8 mouse cellular contexts compared by ENCODE assay signal in the genomic region with DNA sequence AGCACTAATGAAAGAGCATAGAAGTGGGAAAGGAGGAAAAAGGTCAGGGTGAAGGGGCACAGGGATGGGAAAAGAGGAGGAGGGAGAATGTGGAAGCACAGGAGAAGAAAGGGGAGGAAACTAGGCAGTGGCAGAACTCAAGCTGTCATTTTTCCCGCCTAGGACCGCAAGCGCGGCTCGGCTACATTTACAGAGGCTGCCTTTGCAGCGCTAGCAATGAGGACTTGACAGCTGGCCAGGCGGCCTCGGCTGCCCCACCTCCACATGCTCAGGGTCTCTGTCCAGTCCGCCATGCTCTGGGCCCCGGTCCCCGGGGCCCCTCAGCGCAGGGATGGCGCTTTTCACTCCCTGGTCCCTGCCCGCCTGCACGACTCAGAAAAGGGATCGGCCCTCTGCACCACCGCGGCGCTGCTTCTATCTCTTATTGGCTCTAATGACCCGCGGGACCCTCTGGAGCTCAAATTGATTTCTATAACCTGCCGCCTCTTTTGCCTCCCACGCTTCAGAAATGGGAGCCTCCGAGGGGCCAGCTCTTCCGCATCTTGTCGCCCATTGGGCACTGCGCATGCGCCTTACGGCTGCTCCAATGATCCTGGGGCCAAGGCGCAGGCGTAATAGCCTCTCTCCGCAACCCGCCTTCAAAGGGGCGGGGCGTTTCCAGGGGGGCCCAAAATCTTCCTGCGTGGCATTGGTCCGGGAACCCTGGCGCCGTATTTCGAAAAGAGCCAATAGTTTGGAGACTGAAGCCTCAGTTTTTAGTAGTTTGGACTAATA. TPM values are rescaled to one million over a fixed set of nuclear protein-coding genes. Genes with fewer than 3 reads are reported as not detected.
DNase-seq lines count a peak whose midpoint lies in the region; ATAC-seq lines count a peak whose summit lies in the region.

Fam122b (minus strand) TSS at position 517 of the 774 bp plus-strand sequence.

- H3K4me1 ChIP-seq in forebrain, embryonic 10.5 days: peaks cover 15% of the 10 kb centered on the region
- peaks cover 7% of the 10 kb centered on the region; the same call in 1 of the 2 replicates for H3K4me1 ChIP-seq in heart, embryonic 16.5 days (ENCODE audit: control insufficient read depth, insufficient read depth, low read length)
- H3K4me1 ChIP-seq in liver, embryonic 15.5 days (replicated peaks): peaks cover 14% of the 10 kb centered on the region
- no peaks in the 10 kb centered on the region for H3K4me1 ChIP-seq in neural tube, embryonic 12.5 days

- H3K4me3 ChIP-seq in forebrain, embryonic 10.5 days: peak within 1 kb of the TSS; percentile 65
- peak within 1 kb of the TSS; percentile 71 for H3K4me3 ChIP-seq in heart, embryonic 16.5 days (ENCODE audit: low read length)
- peak within 1 kb of the TSS; percentile 75 for H3K4me3 ChIP-seq in liver, embryonic 15.5 days (replicated peaks)
- peak within 1 kb of the TSS; percentile 52 for H3K4me3 ChIP-seq in neural tube, embryonic 12.5 days

- ATAC-seq in CD4-positive, CD25-positive, alpha-beta regulatory T cell, adult 4 months: peak; percentile 95
- ATAC-seq in heart, embryonic 16.5 days (replicated peaks; ENCODE audit: extremely low read depth, insufficient read depth, low FRiP score): peak; percentile 83
- ATAC-seq in liver, embryonic 15.5 days (ENCODE audit: insufficient read depth): peak; percentile 78
- peak; percentile 86 for ATAC-seq in neural tube, embryonic 12.5 days (ENCODE audit: low FRiP score, low read depth)

- 20% methylated on average over 40 of the region's 40 CpGs for WGBS in forebrain, embryonic 10.5 days
- WGBS in heart, embryonic 16.5 days: 16% methylated on average over 40 of the region's 40 CpGs
- WGBS in liver, embryonic 15.5 days (ENCODE audit: insufficient replicate concordance): 13% methylated on average over 40 of the region's 40 CpGs
- 22% methylated on average over 39 of the region's 40 CpGs for WGBS in neural tube, embryonic 12.5 days

- peak within 1 kb of the TSS; percentile 89 for H3K27ac ChIP-seq in forebrain, embryonic 10.5 days
- H3K27ac ChIP-seq in heart, embryonic 16.5 days (ENCODE audit: low read length): peak within 1 kb of the TSS; percentile 83
- H3K27ac ChIP-seq in liver, embryonic 15.5 days (replicated peaks): peak within 1 kb of the TSS; percentile 66
- H3K27ac ChIP-seq in neural tube, embryonic 12.5 days: 0 out of 2 replicates have a peak within 1 kb of the TSS, but pooled peaks have one; percentile 42

- no peaks in the 10 kb centered on the region for H3K9me3 ChIP-seq in forebrain, embryonic 10.5 days
- H3K9me3 ChIP-seq in heart, embryonic 16.5 days (replicated peaks; ENCODE audit: control insufficient read depth, low read length): no peaks in the 10 kb centered on the region
- H3K9me3 ChIP-seq in liver, embryonic 15.5 days (replicated peaks): no peaks in the 10 kb centered on the region
- H3K9me3 ChIP-seq in neural tube, embryonic 12.5 days: no peaks in the 10 kb centered on the region

- no peaks in the 10 kb centered on the region for H3K27me3 ChIP-seq in forebrain, embryonic 10.5 days (ENCODE audit: poor library complexity, severe bottlenecking)
- no peaks in the 10 kb centered on the region for H3K27me3 ChIP-seq in heart, embryonic 16.5 days (ENCODE audit: control insufficient read depth, insufficient read depth, low read length)
- no peaks in the 10 kb centered on the region for H3K27me3 ChIP-seq in liver, embryonic 15.5 days
- no peaks in the 10 kb centered on the region for H3K27me3 ChIP-seq in neural tube, embryonic 12.5 days (replicated peaks)

- peak within 1 kb of the TSS; percentile 72 for H3K9ac ChIP-seq in heart, embryonic 16.5 days (ENCODE audit: low read length)
- peak within 1 kb of the TSS; percentile 69 for H3K9ac ChIP-seq in liver, embryonic 15.5 days
- H3K9ac ChIP-seq in neural tube, embryonic 12.5 days: peak within 1 kb of the TSS; percentile 57

- peak; percentile 84 for DNase-seq in c-Kit-negative CD71-positive TER-119-positive erythroid progenitor cells, embryonic 14.5 days (ENCODE audit: low read depth, low spot score)
- DNase-seq in forebrain, embryonic 10.5 days (ENCODE audit: extremely low spot score, low spot score): peak; percentile 84
- peak; percentile 91 to 94 for DNase-seq in kidney, postnatal 36 days
- peak; percentile 64 for DNase-seq in telencephalon, adult 2 months (ENCODE audit: low read depth, low spot score)

- H3K36me3 ChIP-seq in forebrain, embryonic 10.5 days (replicated peaks): no peaks in the 10 kb centered on the region
- H3K36me3 ChIP-seq in heart, embryonic 16.5 days (ENCODE audit: control insufficient read depth, insufficient read depth): no peaks in the 10 kb centered on the region
- no peaks in the 10 kb centered on the region for H3K36me3 ChIP-seq in liver, embryonic 15.5 days (replicated peaks)
- no peaks in the 10 kb centered on the region for H3K36me3 ChIP-seq in neural tube, embryonic 12.5 days

- H3K4me2 ChIP-seq in heart, embryonic 16.5 days (ENCODE audit: low read depth, low read length): peak within 1 kb of the TSS; percentile 70
- peak within 1 kb of the TSS; percentile 84 for H3K4me2 ChIP-seq in liver, embryonic 15.5 days
- H3K4me2 ChIP-seq in neural tube, embryonic 12.5 days (replicated peaks): peak within 1 kb of the TSS; percentile 67

RNA-seq across cellular contexts. Expression of gene Fam122b, which starts in this region (rescaled TPM):
- polyA plus RNA-seq in CD4-positive, CD25-positive, alpha-beta regulatory T cell, adult 4 months (2017; shearing (Covaris generic)): 1 to 10 TPM; 3.4 to 4.8 TPM
- polyA plus RNA-seq in forebrain, embryonic 10.5 days (2016; fragmentation: Nextera tagmentation; extraction: Ambion mirVana): 7.4 and 7.9 TPM in 2 replicates
- polyA plus RNA-seq in heart, embryonic 16.5 days (2015; fragmentation: Nextera tagmentation; extraction: Ambion mirVana): 21.4 and 24.5 TPM in 2 replicates
- 4.7 and 5.4 TPM in 2 replicates for polyA plus RNA-seq in liver, embryonic 15.5 days (2015; fragmentation: Nextera tagmentation; extraction: Ambion mirVana)
- 5.1 and 7.4 TPM in 2 replicates for polyA plus RNA-seq in neural tube, embryonic 12.5 days (2016; fragmentation: Nextera tagmentation; extraction: Ambion mirVana)

Comparison
In these comparisons a context has a peak if more than half of its experiments do, and no peak if none do; other contexts are left out.
1. Peak in every context shown above with its lines: DNase-seq, ATAC-seq, H3K4me3 ChIP-seq and H3K27ac ChIP-seq.